Mouse (Mus musculus): ENCODE measurements around the gene Hpse.

- TF ChIP-seq CTCF (IDR thresholded peaks at IDR 0.05; ENCODE audit: low read depth): no peak
- TF ChIP-seq EP300 (optimal IDR thresholded peaks at IDR 0.05): no peak
These were observed 52.6 kb downstream of the Hpse start for GRCm38 (mm10) chr5:100666965-100667364.

Measured in stomach, postnatal 0 days (tissue).